Mouse (Mus musculus) midbrain, embryonic 16.5 days (tissue): ENCODE measurements at regions not wholly inside any gene's neighbourhood (a gene's known extent, or its start where the extent isn't known, plus 50 kb on each side); places are given as distances from the start of the nearest gene placed in this dataset.
A peak's percentile ranks its signal among the peaks of the same experiment; 100 is the strongest.

Source experiments
- ATAC-seq: fragments of 200-750 bp; cut with Nextera tagmentation; 2 replicates; pipeline ENCODE4 v1.8.0; 2017; ENCODE audit warnings: moderate TSS enrichment
- H3K27ac ChIP-seq: fragments of 300-500 bp; sonication (generic); 2 replicates; pipeline ENCODE4 v1.5.1; 2014; ENCODE audit warnings: mild to moderate bottlenecking, low read length, mixed read lengths
- H3K27me3 ChIP-seq: fragments of 300-500 bp; sonication (generic); 2 replicates; pipeline ENCODE4 v1.6.1; 2014; ENCODE audit warnings: low read depth, low read length, mixed read lengths; ENCODE audit not compliant: control insufficient read depth, insufficient read depth
- H3K36me3 ChIP-seq: fragments of 300-500 bp; sonication (generic); 2 replicates; pipeline ENCODE4 v1.6.1; 2014; ENCODE audit warnings: mild to moderate bottlenecking, low read length, moderate library complexity, mixed read lengths; ENCODE audit not compliant: control insufficient read depth, insufficient read depth
- H3K4me1 ChIP-seq: fragments of 300-500 bp; sonication (generic); 2 replicates; pipeline ENCODE4 v1.6.1; 2014; ENCODE audit warnings: mild to moderate bottlenecking, low read length, mixed read lengths; ENCODE audit not compliant: control insufficient read depth, insufficient read depth
- H3K4me2 ChIP-seq: fragments of 300-500 bp; sonication (generic); 2 replicates; pipeline ENCODE4 v1.6.1; 2014; ENCODE audit warnings: mild to moderate bottlenecking, low read length, mixed read lengths
- H3K4me3 ChIP-seq: fragments of 300-500 bp; sonication (generic); 2 replicates; pipeline ENCODE4 v1.5.1; 2014; ENCODE audit warnings: low read depth, mild to moderate bottlenecking, low read length, moderate library complexity, mixed read lengths
- H3K9ac ChIP-seq: fragments of 300-500 bp; sonication (generic); 2 replicates; pipeline ENCODE4 v1.6.1; 2014; ENCODE audit warnings: low read depth, low read length, mixed read lengths
- H3K9me3 ChIP-seq: fragments of 300-500 bp; sonication (generic); replicated peaks from 2 replicates; pipeline ENCODE4 v1.6.1; 2014; ENCODE audit warnings: mild to moderate bottlenecking, low read length, mixed read lengths; ENCODE audit not compliant: control insufficient read depth, poor library complexity, severe bottlenecking
- WGBS: fragments of 180-500 bp; shearing (Covaris S2); extraction: QIAGEN DNeasy Blood & Tissue Kit; methylation state at CpG from one replicate; pipeline ENCODE4 v1.1.7; 2014; 5-methylcytosine and 5-hydroxymethylcytosine counted together

DNA sequence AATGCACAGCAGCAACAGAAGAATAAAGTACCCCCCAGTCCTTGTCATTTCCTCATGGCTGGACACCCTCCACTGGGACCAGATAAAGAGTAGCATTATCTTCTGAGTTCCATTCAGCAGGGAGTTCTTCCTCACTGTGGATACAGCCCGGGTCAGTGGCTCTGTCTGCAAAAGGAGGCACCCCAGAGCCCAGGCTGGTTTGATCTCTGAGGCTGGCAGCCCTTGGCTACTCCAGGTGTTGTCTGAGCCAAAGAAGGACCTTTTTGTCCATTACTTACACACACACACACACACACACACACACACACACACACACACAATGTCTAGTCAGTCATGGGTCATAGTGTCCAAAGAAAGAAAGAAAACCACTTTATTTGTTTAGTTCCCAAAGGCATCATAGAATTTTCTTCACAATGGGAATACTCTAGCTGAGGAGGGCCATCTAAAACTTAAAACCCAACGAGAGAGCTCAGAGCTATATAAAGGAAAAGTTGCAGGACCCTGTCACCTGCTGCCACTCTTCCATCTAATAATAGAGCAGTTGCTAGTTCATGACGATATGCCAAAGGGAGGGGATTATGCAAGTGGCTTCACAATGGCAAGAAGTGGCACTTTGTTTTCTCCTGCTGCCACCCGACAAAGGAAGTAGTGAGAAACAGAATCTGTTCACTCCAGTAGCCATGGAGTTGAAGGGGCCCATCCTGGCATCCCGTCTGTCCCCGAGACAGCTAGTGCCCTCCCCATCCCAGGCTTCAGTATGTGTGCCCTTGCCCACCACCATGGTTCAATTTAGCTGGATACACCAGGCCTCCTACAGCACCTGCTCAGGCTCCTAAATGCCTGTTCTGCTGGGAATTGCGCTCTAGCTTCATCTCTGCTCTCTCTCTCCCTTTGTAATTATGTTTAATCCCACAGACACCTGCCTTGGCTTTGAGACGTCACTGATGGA is 480.4 kb upstream of the Nrsn1 start:
- H3K27me3 ChIP-seq = no peaks in the 10 kb centered on the region
- 7% methylated on average over 8 of the region's 8 CpGs for WGBS
- H3K4me1 ChIP-seq = peaks cover 9% of the 10 kb centered on the region; the same call in 1 of the 2 replicates
- H3K27ac ChIP-seq = peak overlapping the region; percentile 76
- H3K4me2 ChIP-seq = no peak overlapping the region
- no peaks in the 10 kb centered on the region for H3K36me3 ChIP-seq
- H3K9ac ChIP-seq = no peak overlapping the region
- ATAC-seq = peak; percentile 93
- no peak overlapping the region for H3K4me3 ChIP-seq
- H3K9me3 ChIP-seq = no peaks in the 10 kb centered on the region

DNA sequence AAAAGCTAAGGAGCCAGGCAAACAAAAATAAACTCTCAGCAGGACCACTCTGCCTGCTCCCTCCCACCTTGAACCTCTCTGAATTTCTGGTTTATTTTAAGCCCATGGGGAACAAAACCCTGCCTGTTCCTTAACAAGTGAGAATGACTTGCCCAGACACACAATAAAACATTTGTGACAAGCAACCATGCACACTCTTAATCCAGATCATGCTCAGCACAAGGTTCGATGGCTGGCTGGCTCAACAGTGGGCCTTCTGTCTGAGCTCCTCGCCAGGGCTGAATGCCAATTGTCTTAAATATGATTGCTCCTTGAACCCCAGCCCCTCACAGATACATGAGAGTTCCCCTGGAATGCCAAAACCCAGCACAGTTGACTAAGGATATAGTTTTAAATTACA is 468.3 kb upstream of the Nrsn1 start:
- Histone ChIP-seq H3K27me3 (no peaks in the 10 kb centered on the region), H3K4me1 (no peaks in the 10 kb centered on the region), H3K36me3 (no peaks in the 10 kb centered on the region), H3K4me2 (no peak overlapping the region), H3K4me3 (no peak overlapping the region), H3K9me3 (no peaks in the 10 kb centered on the region), H3K27ac (no peak overlapping the region), H3K9ac (no peak overlapping the region)
- ATAC-seq = no peak
- 14% methylated on average over 2 of the region's 2 CpGs for WGBS

DNA sequence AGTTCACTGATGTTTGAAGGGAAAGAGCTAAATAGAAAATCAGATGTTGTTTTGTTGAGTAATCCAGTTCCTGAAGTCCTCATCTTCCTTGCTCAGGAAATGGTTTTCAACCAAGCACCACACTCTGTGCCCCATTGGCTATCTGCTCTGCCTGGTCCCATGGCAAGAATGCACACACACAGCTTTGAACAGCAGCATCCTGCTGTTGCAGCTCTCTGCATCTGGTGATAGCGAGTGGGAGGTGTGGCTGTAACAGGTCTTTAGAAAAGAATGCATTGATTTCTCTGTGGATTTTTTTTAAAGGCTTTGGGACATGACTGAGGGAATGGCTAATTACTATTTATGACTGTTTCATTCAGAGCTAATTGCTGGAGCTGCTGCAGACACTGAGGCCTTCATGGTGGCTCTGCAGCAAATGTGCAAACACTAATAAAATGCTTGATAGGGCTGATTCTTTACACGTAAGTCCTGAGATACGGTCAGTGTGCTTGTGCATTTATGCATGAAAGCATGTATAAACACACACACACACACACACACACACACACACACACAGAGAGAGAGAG is 459.1 kb upstream of the Nrsn1 start:
- Histone ChIP-seq H3K4me1 (peaks cover 12% of the 10 kb centered on the region; the same call in 1 of the 2 replicates), H3K9me3 (no peaks in the 10 kb centered on the region), H3K9ac (no peak overlapping the region), H3K4me3 (no peak overlapping the region), H3K27ac (no peak overlapping the region), H3K27me3 (no peaks in the 10 kb centered on the region), H3K36me3 (no peaks in the 10 kb centered on the region), H3K4me2 (no peak overlapping the region)
- ATAC-seq = peak; percentile 48; the same call in 1 of the 2 replicates
- 29% methylated on average over 3 of the region's 3 CpGs for WGBS

DNA sequence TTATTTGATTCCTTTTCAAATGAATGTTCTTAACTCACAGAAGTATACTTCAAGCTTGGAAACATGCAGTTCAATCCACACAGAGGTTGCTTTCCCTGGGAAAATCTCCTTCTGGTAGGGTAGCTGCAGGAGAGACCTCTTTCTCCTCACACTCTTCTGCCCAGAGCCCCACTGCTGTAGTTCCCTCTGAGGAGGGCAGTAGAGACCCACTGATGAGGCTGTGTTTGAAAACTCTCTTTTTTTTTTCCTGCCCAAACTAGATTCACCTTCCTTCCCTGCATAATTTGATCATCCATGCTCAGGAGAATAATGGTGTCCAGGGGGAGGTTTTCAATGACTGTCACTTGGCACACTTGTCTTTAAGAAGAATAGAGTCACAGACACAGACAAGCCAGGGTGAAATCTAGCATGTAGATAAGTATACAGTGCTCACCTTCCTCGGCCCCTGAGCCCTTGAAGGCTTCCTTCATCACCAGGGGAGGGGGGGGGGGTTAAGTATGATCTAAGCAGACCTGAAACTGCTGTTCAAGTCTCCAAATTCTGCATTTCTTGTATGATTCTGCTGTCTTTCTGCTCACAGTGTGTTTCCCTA is 457.3 kb upstream of the Nrsn1 start:
- H3K36me3 ChIP-seq = no peaks in the 10 kb centered on the region
- H3K9ac ChIP-seq = no peak overlapping the region
- no peaks in the 10 kb centered on the region for H3K27me3 ChIP-seq
- H3K27ac ChIP-seq = peak overlapping the region; percentile 42
- peak; percentile 77 for ATAC-seq
- WGBS = 23% methylated on average over 1 of the region's 1 CpGs
- H3K4me3 ChIP-seq = no peak overlapping the region
- H3K4me1 ChIP-seq = peaks cover 21% of the 10 kb centered on the region
- H3K4me2 ChIP-seq = no peak overlapping the region
- H3K9me3 ChIP-seq = no peaks in the 10 kb centered on the region

DNA sequence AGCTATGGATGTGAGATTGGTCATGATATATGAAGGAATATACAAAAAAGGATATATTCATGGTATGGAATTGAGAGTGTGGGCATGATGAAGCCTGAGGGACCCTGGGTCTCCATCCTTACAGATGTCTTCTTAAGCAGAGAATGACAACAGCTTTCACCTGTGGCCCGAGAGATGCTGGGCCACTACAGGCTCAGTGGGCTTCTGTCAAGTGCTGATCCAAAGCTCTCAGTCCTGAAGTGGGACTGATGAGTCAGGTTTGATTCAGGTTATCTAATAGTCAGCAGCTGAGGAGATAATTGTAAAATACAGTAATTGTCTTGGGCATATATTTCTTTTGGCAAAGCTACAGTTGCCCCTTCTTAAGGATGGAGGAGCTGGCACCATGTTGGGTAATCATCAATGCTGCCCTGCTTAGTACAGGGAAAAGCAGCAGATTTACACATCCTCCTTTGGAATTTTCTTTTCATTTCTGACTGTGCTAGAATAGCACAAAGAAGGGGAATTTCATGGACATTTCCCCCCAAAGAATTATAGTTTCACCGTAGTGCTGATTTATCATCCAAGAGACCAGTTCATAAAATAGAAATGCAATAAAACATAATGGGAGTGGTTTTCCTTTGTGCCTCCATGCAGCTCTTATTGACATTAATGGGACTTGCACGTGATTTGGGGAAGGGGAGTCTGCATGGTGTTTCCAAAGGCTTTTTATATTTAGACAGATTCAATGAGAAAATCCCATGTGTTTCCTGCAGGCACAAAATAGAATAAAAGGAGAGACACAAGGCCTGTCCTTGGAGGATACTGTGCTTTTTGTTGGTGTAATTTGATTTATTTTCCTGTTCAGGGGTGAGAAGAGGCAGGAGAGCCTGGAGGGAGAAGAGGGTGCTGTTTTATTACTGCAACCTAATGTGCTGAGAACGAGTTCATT is 452.6 kb upstream of the Nrsn1 start:
- Histone ChIP-seq H3K4me3 (no peak overlapping the region), H3K4me1 (peaks cover 14% of the 10 kb centered on the region), H3K27ac (no peak overlapping the region; the same call in 1 of the 2 replicates), H3K9ac (no peak overlapping the region), H3K9me3 (no peaks in the 10 kb centered on the region), H3K4me2 (no peak overlapping the region), H3K27me3 (no peaks in the 10 kb centered on the region), H3K36me3 (no peaks in the 10 kb centered on the region)
- peak; percentile 54; the same call in 1 of the 2 replicates for ATAC-seq
- 30% methylated on average over 4 of the region's 4 CpGs for WGBS

DNA sequence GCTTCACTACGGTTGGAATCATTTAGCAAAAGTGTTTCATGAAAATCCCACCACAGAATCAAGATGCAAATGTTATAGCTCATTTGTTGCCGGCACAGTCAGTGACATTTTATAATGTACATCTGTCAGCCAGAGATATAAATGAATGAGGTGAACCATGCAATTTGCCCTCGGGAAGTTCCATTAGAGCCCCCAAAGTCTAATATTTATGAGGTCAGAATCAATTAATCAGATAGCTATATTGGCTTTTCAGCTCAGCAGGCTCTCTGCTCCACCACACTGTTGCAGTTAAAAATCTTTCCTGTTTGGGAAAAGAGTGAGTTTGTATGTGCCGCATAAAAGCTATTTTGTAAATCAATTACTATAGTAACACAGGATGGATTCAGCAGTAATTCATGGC is 430.7 kb upstream of the Nrsn1 start:
- Histone ChIP-seq H3K9me3 (no peaks in the 10 kb centered on the region), H3K27me3 (no peaks in the 10 kb centered on the region), H3K4me2 (no peak overlapping the region), H3K36me3 (no peaks in the 10 kb centered on the region), H3K4me1 (0 out of 2 replicates have a peak, but pooled peaks cover 7% of the 10 kb centered on the region), H3K9ac (no peak overlapping the region), H3K27ac (0 out of 2 replicates have a peak overlapping the region, but pooled peaks have one; percentile 13), H3K4me3 (no peak overlapping the region)
- ATAC-seq = 0 out of 2 replicates have a peak, but pooled peaks have one; percentile 48
- WGBS = 46% methylated on average over 4 of the region's 4 CpGs

DNA sequence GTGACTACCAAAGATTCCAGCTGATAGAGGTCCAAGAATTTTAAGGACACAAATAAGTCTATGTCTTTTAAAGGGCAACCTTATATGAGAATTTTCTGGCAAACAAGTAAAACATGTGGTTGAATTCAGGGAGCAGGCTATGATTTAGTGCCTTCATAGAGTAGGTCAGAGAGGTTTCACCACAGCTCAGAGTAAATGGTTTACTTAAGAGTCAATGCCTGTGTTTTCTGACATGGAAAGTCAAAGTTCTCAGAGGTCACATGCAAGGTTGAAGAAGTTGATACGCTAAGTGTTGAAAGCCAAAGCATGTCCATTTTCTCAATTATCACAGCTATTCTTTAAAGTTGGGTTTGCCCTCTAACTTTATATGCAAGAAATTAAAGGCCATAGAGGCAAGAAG is 425.7 kb upstream of the Nrsn1 start:
- 100% methylated on average over 1 of the region's 1 CpGs for WGBS

DNA sequence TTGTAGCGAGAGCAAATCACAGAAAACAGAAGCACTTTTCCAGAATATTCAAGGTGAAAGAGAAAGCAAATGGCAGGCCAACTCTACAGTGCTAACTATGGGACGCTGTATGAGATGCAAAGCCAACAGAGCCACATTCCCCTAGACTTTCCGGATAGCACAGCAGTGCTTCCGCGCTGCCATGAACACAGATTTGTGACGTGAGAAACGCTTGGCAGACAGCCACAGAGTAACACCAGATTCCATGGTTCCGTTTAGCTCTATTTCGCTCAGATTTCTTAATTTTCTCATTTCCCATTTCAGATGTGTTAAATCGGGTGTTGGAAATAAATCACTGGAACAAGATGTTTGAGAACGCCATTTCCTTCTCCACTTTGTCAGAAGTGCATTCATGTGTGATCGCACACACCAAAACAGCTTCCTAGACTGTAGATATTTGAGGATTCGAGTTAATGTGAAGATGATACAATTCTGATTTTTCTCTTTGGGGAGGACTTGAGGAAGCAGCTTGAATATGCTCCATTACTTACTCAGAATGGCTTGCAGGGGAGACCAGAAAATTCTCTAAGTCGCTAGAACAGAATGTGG is 424.8 kb upstream of the Nrsn1 start:
- H3K36me3 ChIP-seq = no peaks in the 10 kb centered on the region
- no peaks in the 10 kb centered on the region for H3K4me1 ChIP-seq
- no peaks in the 10 kb centered on the region for H3K27me3 ChIP-seq
- no peak overlapping the region for H3K4me3 ChIP-seq
- no peak overlapping the region for H3K4me2 ChIP-seq
- ATAC-seq = no peak
- WGBS = 87% methylated on average over 14 of the region's 14 CpGs
- no peak overlapping the region for H3K9ac ChIP-seq
- H3K27ac ChIP-seq = no peak overlapping the region
- H3K9me3 ChIP-seq = no peaks in the 10 kb centered on the region

More for the DNA sequence above, 425.7 kb upstream of the Nrsn1 start:
- H3K9me3 ChIP-seq = no peaks in the 10 kb centered on the region
- H3K4me1 ChIP-seq = 0 out of 2 replicates have a peak, but pooled peaks cover 2% of the 10 kb centered on the region
- no peaks in the 10 kb centered on the region for H3K27me3 ChIP-seq
- no peaks in the 10 kb centered on the region for H3K36me3 ChIP-seq
- ATAC-seq = no peak
- H3K9ac ChIP-seq = no peak overlapping the region
- H3K4me2 ChIP-seq = no peak overlapping the region
- no peak overlapping the region for H3K27ac ChIP-seq
- H3K4me3 ChIP-seq = no peak overlapping the region
